Mouse (Mus musculus) A20 (cell line): ENCODE data around the gene Krit1.
"Not testable (repeated sequence)": the region's sequence is repeated elsewhere in the genome, so short reads cannot be mapped to it uniquely, and the experiment has no call there.

Experiments
- DNase-seq: peaks from one replicate; pipeline ENCODE4 v3.0.0-alpha.2; 2011; ENCODE audit warnings: low read depth, low spot score

Krit1 gene

GRCm38 (mm10) chr5:3802433-3803291 lies at the start of gene Krit1, which contains the start of gene Ankib1:
TSS of gene Krit1 (plus strand) at chr5:3803184.
TSS of gene Ankib1 (minus strand) at chr5:3802925.
- peak; percentile 95 for DNase-seq

GRCm38 (mm10) chr5:3771512-3771911 lies 31.5 kb upstream of the Krit1 start:
- DNase-seq: no peak

GRCm38 (mm10) chr5:3772017-3772416 lies 31.0 kb upstream of the Krit1 start:
- DNase-seq: no peak

- peak; percentile 33 for DNase-seq
Measured at GRCm38 (mm10) chr5:3782670-3783069, 20.3 kb upstream of the Krit1 start.

GRCm38 (mm10) chr5:3783947-3784681 lies 18.9 kb upstream of the Krit1 start:
- no peak for DNase-seq

GRCm38 (mm10) chr5:3784751-3785496 lies 18.1 kb upstream of the Krit1 start:
- no peak for DNase-seq

- no peak for DNase-seq
Measured at GRCm38 (mm10) chr5:3787548-3787947, 15.4 kb upstream of the Krit1 start.

- no peak for DNase-seq
Measured at GRCm38 (mm10) chr5:3791048-3791447, 11.9 kb upstream of the Krit1 start.

GRCm38 (mm10) chr5:3797101-3797500 lies 5.9 kb upstream of the Krit1 start:
- not testable (repeated sequence) for DNase-seq

- not testable (repeated sequence) for DNase-seq
Measured at GRCm38 (mm10) chr5:3798656-3799055, 4.3 kb upstream of the Krit1 start.

- peak; percentile 33 for DNase-seq
Measured at GRCm38 (mm10) chr5:3800041-3800440, 2.9 kb upstream of the Krit1 start.

- DNase-seq: peak; percentile 33
Measured at GRCm38 (mm10) chr5:3800881-3801280, 2.1 kb upstream of the Krit1 start.

- DNase-seq: peak; percentile 60
Measured at GRCm38 (mm10) chr5:3801672-3802432, 1.1 kb upstream of the Krit1 start.

GRCm38 (mm10) chr5:3803292-3804165 lies 545 bp downstream of the Krit1 start:
- DNase-seq: peak; percentile 70

- DNase-seq: peak; percentile 36
Measured at GRCm38 (mm10) chr5:3808472-3808871, 5.5 kb downstream of the Krit1 start.

GRCm38 (mm10) chr5:3834107-3834506 lies 31.1 kb downstream of the Krit1 start:
- no peak for DNase-seq

- DNase-seq: no peak
Measured at GRCm38 (mm10) chr5:3845026-3845425, 42.0 kb downstream of the Krit1 start, which contains the start of gene Lrrd1. TSS of gene Lrrd1 (plus strand) at chr5:3845173.

GRCm38 (mm10) chr5:3870161-3870560 lies 67.2 kb downstream of the Krit1 start:
- no peak for DNase-seq

GRCm38 (mm10) chr5:3872348-3872747 lies 69.4 kb downstream of the Krit1 start:
- no peak for DNase-seq

GRCm38 (mm10) chr5:3873485-3873884 lies 70.5 kb downstream of the Krit1 start:
- no peak for DNase-seq
